ENCODE assay signal across 8 mouse cellular contexts in the genomic region with DNA sequence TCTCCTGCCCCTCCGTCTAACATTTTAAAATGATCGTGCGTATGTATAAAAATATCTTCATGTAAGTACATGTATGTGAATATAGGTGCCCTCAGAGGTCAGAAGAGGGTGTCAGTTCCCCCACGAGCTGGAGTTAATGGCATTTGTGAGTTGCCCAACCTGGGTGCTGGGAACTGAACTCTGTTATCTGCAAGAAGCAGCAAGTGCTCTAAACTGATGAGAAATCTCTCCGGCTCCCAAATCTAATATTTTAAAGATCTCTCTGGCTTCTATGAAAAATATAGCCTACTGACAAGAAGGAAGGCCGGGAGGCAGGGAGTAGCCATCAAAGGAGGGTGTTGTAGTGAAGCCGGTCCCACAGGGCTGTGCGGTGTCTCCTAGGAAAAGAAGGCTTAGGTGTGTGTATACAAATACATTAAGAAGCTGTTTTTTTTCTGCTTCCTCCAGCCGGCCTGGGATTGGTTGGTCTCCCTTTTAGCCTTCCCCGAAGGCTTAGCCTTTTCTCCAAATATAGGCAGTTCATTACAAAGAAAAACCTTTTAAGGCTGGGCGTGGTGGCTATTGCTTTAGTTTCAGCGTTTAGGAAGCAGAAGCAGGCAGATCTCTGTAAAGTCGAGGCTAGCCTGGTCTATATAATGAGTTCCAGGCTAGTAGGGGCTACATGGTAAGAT. TPM values are rescaled to one million over a fixed set of nuclear protein-coding genes. Genes with fewer than 3 reads are reported as not detected.
DNase-seq lines count a peak whose midpoint lies in the region; ATAC-seq lines count a peak whose summit lies in the region.

No protein-coding gene starts in this region.

- no peak for ATAC-seq in erythroblast, adult 5-6 weeks (replicated peaks; ENCODE audit: low FRiP score, poor library complexity, severe bottlenecking)
- no peak for ATAC-seq in megakaryocyte, adult 5-6 weeks (ENCODE audit: poor library complexity, severe bottlenecking)
- no peak for ATAC-seq in liver, embryonic 12.5 days
- no peak for ATAC-seq in stomach, embryonic 16.5 days (ENCODE audit: insufficient read depth, low FRiP score)

- no peaks in the 10 kb centered on the region for H3K9me3 ChIP-seq in erythroblast, embryonic 14.5 days (ENCODE audit: control insufficient read depth, low read length)
- H3K9me3 ChIP-seq in megakaryocyte, embryonic 14.5 days: no peaks in the 10 kb centered on the region
- no peaks in the 10 kb centered on the region for H3K9me3 ChIP-seq in liver, embryonic 12.5 days (replicated peaks)
- H3K9me3 ChIP-seq in stomach, embryonic 16.5 days (replicated peaks; ENCODE audit: control insufficient read depth, low read length): no peaks in the 10 kb centered on the region

- peak overlapping the region; percentile 70 for H3K9ac ChIP-seq in liver, embryonic 12.5 days
- peak overlapping the region; percentile 78; the same call in 1 of the 2 replicates for H3K9ac ChIP-seq in stomach, embryonic 16.5 days (ENCODE audit: low read length)

- H3K4me2 ChIP-seq in liver, embryonic 12.5 days: peak overlapping the region; percentile 78
- H3K4me2 ChIP-seq in stomach, embryonic 16.5 days (ENCODE audit: low read depth, low read length): peak overlapping the region; percentile 78

- peak overlapping the region; percentile 76 for H3K4me3 ChIP-seq in erythroblast, embryonic 14.5 days (replicated peaks)
- peak overlapping the region; percentile 93 for H3K4me3 ChIP-seq in megakaryocyte, embryonic 14.5 days (replicated peaks)
- peak overlapping the region; percentile 65 for H3K4me3 ChIP-seq in liver, embryonic 12.5 days
- no peak overlapping the region for H3K4me3 ChIP-seq in stomach, embryonic 16.5 days (replicated peaks; ENCODE audit: low read length)

- H3K27me3 ChIP-seq in erythroblast, embryonic 14.5 days (ENCODE audit: control insufficient read depth): peaks cover 8% of the 10 kb centered on the region
- H3K27me3 ChIP-seq in megakaryocyte, embryonic 14.5 days (replicated peaks): peaks cover 22% of the 10 kb centered on the region
- H3K27me3 ChIP-seq in liver, embryonic 12.5 days (replicated peaks): 0 out of 2 replicates have a peak, but pooled peaks cover 6% of the 10 kb centered on the region
- H3K27me3 ChIP-seq in stomach, embryonic 16.5 days (ENCODE audit: control insufficient read depth, insufficient read depth, low read length): no peaks in the 10 kb centered on the region

- no peak for DNase-seq in spleen, postnatal 10 days (ENCODE audit: low spot score in 2 of 2)
- no peak for DNase-seq in urinary bladder, postnatal 25 days (ENCODE audit: low spot score)

- no peaks in the 10 kb centered on the region for H3K36me3 ChIP-seq in erythroblast, embryonic 14.5 days (ENCODE audit: control insufficient read depth)
- no peaks in the 10 kb centered on the region for H3K36me3 ChIP-seq in megakaryocyte, embryonic 14.5 days (replicated peaks; ENCODE audit: low read length)
- no peaks in the 10 kb centered on the region for H3K36me3 ChIP-seq in liver, embryonic 12.5 days
- H3K36me3 ChIP-seq in stomach, embryonic 16.5 days (ENCODE audit: control insufficient read depth, insufficient read depth, low read length): no peaks in the 10 kb centered on the region

- peak overlapping the region; percentile 72 for H3K27ac ChIP-seq in liver, embryonic 12.5 days
- H3K27ac ChIP-seq in stomach, embryonic 16.5 days (ENCODE audit: low read length): no peak overlapping the region

- WGBS in liver, embryonic 12.5 days (ENCODE audit: insufficient replicate concordance): 62% methylated on average over 13 of the region's 13 CpGs
- 90% methylated on average over 13 of the region's 13 CpGs for WGBS in stomach, embryonic 16.5 days

- H3K4me1 ChIP-seq in erythroblast, embryonic 14.5 days (ENCODE audit: control insufficient read depth): peaks cover 32% of the 10 kb centered on the region
- H3K4me1 ChIP-seq in megakaryocyte, embryonic 14.5 days: peaks cover 53% of the 10 kb centered on the region
- peaks cover 38% of the 10 kb centered on the region for H3K4me1 ChIP-seq in liver, embryonic 12.5 days
- peaks cover 11% of the 10 kb centered on the region for H3K4me1 ChIP-seq in stomach, embryonic 16.5 days (ENCODE audit: control insufficient read depth, insufficient read depth, low read length)

RNA-seq across cellular contexts. Expression of a gene that starts 8.5 kb away (rescaled TPM):
- polyA plus RNA-seq in erythroblast, embryonic 14.5 days (2012): 75.1 and 87.2 TPM in 2 replicates
- total RNA-seq in erythroblast, adult 5-6 weeks (2015; ENCODE audit: low replicate concordance): 183 and 189 TPM in 2 replicates
- 162 and 183 TPM in 2 replicates for total RNA-seq in erythroblast, adult 5-6 weeks (2017; ENCODE audit: low replicate concordance)
- polyA plus RNA-seq in megakaryocyte, embryonic 14.5 days (2012; ENCODE audit: insufficient read depth, low replicate concordance): 1,319 and 1,886 TPM in 2 replicates
- 749 and 768 TPM in 2 replicates for total RNA-seq in megakaryocyte, adult 5-6 weeks (2015)
- total RNA-seq in megakaryocyte, adult 5-6 weeks (2017): 859 and 871 TPM in 2 replicates
- polyA plus RNA-seq in liver, embryonic 12.5 days (2016; fragmentation: Nextera tagmentation; extraction: Ambion mirVana): 206 and 210 TPM in 2 replicates
- polyA plus RNA-seq in stomach, embryonic 16.5 days (2015; fragmentation: Nextera tagmentation; extraction: Ambion mirVana): 308 and 311 TPM in 2 replicates

RNA-seq across cellular contexts. Expression of a gene that starts 25.7 kb away (rescaled TPM):
- polyA plus RNA-seq in erythroblast, embryonic 14.5 days (2012): 0.02 and 0.05 TPM in 2 replicates
- total RNA-seq in erythroblast, adult 5-6 weeks (2015; ENCODE audit: low replicate concordance): not detected in 2 replicates
- total RNA-seq in erythroblast, adult 5-6 weeks (2017; ENCODE audit: low replicate concordance): not detected in 2 replicates
- polyA plus RNA-seq in megakaryocyte, embryonic 14.5 days (2012; ENCODE audit: insufficient read depth, low replicate concordance): not detected in 2 replicates
- total RNA-seq in megakaryocyte, adult 5-6 weeks (2015): not detected in 2 replicates
- total RNA-seq in megakaryocyte, adult 5-6 weeks (2017): not detected in 2 replicates
- 2.8 and 3.3 TPM in 2 replicates for polyA plus RNA-seq in liver, embryonic 12.5 days (2016; fragmentation: Nextera tagmentation; extraction: Ambion mirVana)
- 13.0 and 15.1 TPM in 2 replicates for polyA plus RNA-seq in stomach, embryonic 16.5 days (2015; fragmentation: Nextera tagmentation; extraction: Ambion mirVana)

RNA-seq across cellular contexts. Expression of a gene that starts 34.6 kb away (rescaled TPM):
- not detected in 2 replicates for polyA plus RNA-seq in erythroblast, embryonic 14.5 days (2012)
- total RNA-seq in erythroblast, adult 5-6 weeks (2015; ENCODE audit: low replicate concordance): not detected in 2 replicates
- total RNA-seq in erythroblast, adult 5-6 weeks (2017; ENCODE audit: low replicate concordance): not detected in 2 replicates
- polyA plus RNA-seq in megakaryocyte, embryonic 14.5 days (2012; ENCODE audit: insufficient read depth, low replicate concordance): not detected in 2 replicates
- not detected in 2 replicates for total RNA-seq in megakaryocyte, adult 5-6 weeks (2015)
- 0.08 TPM in 1 of 2 replicates, not detected in the other for total RNA-seq in megakaryocyte, adult 5-6 weeks (2017)
- 0.35 and 0.52 TPM in 2 replicates for polyA plus RNA-seq in liver, embryonic 12.5 days (2016; fragmentation: Nextera tagmentation; extraction: Ambion mirVana)
- 14.9 and 16.3 TPM in 2 replicates for polyA plus RNA-seq in stomach, embryonic 16.5 days (2015; fragmentation: Nextera tagmentation; extraction: Ambion mirVana)

RNA-seq across cellular contexts. Expression of a gene that starts 35.8 kb away (rescaled TPM):
- not detected in 2 replicates for polyA plus RNA-seq in erythroblast, embryonic 14.5 days (2012)
- not detected in 2 replicates for total RNA-seq in erythroblast, adult 5-6 weeks (2015; ENCODE audit: low replicate concordance)
- not detected in 2 replicates for total RNA-seq in erythroblast, adult 5-6 weeks (2017; ENCODE audit: low replicate concordance)
- not detected in 2 replicates for polyA plus RNA-seq in megakaryocyte, embryonic 14.5 days (2012; ENCODE audit: insufficient read depth, low replicate concordance)
- not detected in 2 replicates for total RNA-seq in megakaryocyte, adult 5-6 weeks (2015)
- total RNA-seq in megakaryocyte, adult 5-6 weeks (2017): not detected in 2 replicates
- polyA plus RNA-seq in liver, embryonic 12.5 days (2016; fragmentation: Nextera tagmentation; extraction: Ambion mirVana): 1.9 and 2.4 TPM in 2 replicates
- polyA plus RNA-seq in stomach, embryonic 16.5 days (2015; fragmentation: Nextera tagmentation; extraction: Ambion mirVana): 0.42 and 2.0 TPM in 2 replicates

RNA-seq across cellular contexts. Expression of a gene that starts 56.2 kb away (rescaled TPM):
- 79.9 and 91.3 TPM in 2 replicates for polyA plus RNA-seq in erythroblast, embryonic 14.5 days (2012)
- 207 and 270 TPM in 2 replicates for total RNA-seq in erythroblast, adult 5-6 weeks (2015; ENCODE audit: low replicate concordance)
- 204 and 217 TPM in 2 replicates for total RNA-seq in erythroblast, adult 5-6 weeks (2017; ENCODE audit: low replicate concordance)
- 32.1 and 34.9 TPM in 2 replicates for polyA plus RNA-seq in megakaryocyte, embryonic 14.5 days (2012; ENCODE audit: insufficient read depth, low replicate concordance)
- total RNA-seq in megakaryocyte, adult 5-6 weeks (2015): 6.8 and 11.1 TPM in 2 replicates
- total RNA-seq in megakaryocyte, adult 5-6 weeks (2017): 8.7 and 9.9 TPM in 2 replicates
- polyA plus RNA-seq in liver, embryonic 12.5 days (2016; fragmentation: Nextera tagmentation; extraction: Ambion mirVana): 171 TPM in 2 replicates
- 62.0 and 77.7 TPM in 2 replicates for polyA plus RNA-seq in stomach, embryonic 16.5 days (2015; fragmentation: Nextera tagmentation; extraction: Ambion mirVana)

Comparison
In these comparisons a context has a peak if more than half of its experiments do, and no peak if none do; other contexts are left out.
1. RNA of a gene that starts 34.6 kb away (polyA plus RNA-seq): 14.9 to 16.3 TPM in stomach, embryonic 16.5 days; 0.35 to 0.52 TPM in liver, embryonic 12.5 days, not detected in erythroblast, embryonic 14.5 days and not detected in megakaryocyte, embryonic 14.5 days; every median in the first group is over 10 times any median in the second.